Mouse (Mus musculus) intestine, embryonic 15.5 days (tissue): ENCODE measurements at regions not wholly inside any gene's neighbourhood (a gene's known extent, or its start where the extent isn't known, plus 50 kb on each side); places are given as distances from the start of the nearest gene placed in this dataset.

ENCODE experiments used
- ATAC-seq: fragments of 200-750 bp; cut with Nextera tagmentation; 2 replicates; pipeline ENCODE4 v1.8.0; 2017; ENCODE audit warnings: moderate TSS enrichment, moderate library complexity
- H3K27ac ChIP-seq: fragments of 300-500 bp; sonication (generic); 2 replicates; pipeline ENCODE4 v1.5.1; 2015; ENCODE audit warnings: mild to moderate bottlenecking, inconsistent platforms
- H3K27me3 ChIP-seq: fragments of 300-500 bp; sonication (generic); replicated peaks from 2 replicates; pipeline ENCODE4 v1.6.1; 2015; ENCODE audit warnings: inconsistent platforms
- H3K36me3 ChIP-seq: fragments of 300-500 bp; sonication (generic); 2 replicates; pipeline ENCODE4 v1.6.1; 2015; ENCODE audit warnings: inconsistent platforms
- H3K4me1 ChIP-seq: fragments of 300-500 bp; sonication (generic); replicated peaks from 2 replicates; pipeline ENCODE4 v1.6.1; 2015; ENCODE audit warnings: inconsistent platforms
- H3K4me2 ChIP-seq: fragments of 300-500 bp; sonication (generic); replicated peaks from 2 replicates; pipeline ENCODE4 v1.6.1; 2015; ENCODE audit warnings: mild to moderate bottlenecking, inconsistent platforms
- H3K4me3 ChIP-seq: fragments of 300-500 bp; sonication (generic); replicated peaks from 2 replicates; pipeline ENCODE4 v1.5.1; 2015; ENCODE audit warnings: inconsistent platforms
- H3K9ac ChIP-seq: fragments of 300-500 bp; sonication (generic); 2 replicates; pipeline ENCODE4 v1.6.1; 2015; ENCODE audit warnings: inconsistent platforms
- H3K9me3 ChIP-seq: fragments of 300-500 bp; sonication (generic); 2 replicates; pipeline ENCODE4 v1.6.1; 2016; ENCODE audit warnings: inconsistent platforms
- WGBS: fragments of 180-500 bp; shearing (Covaris S2); methylation state at CpG from one replicate; pipeline ENCODE4 v1.1.7; 2015; 5-methylcytosine and 5-hydroxymethylcytosine counted together

- no peaks in the 10 kb centered on the region for H3K9me3 ChIP-seq
- no peak overlapping the region for H3K4me3 ChIP-seq
- no peak for ATAC-seq
- H3K9ac ChIP-seq = no peak overlapping the region
- H3K27me3 ChIP-seq = no peaks in the 10 kb centered on the region
- no peaks in the 10 kb centered on the region for H3K4me1 ChIP-seq
- H3K27ac ChIP-seq = no peak overlapping the region
- H3K4me2 ChIP-seq = no peak overlapping the region
- WGBS = 45% methylated on average over 3 of the region's 3 CpGs
- no peaks in the 10 kb centered on the region for H3K36me3 ChIP-seq
Measured at GRCm38 (mm10) chr7:40683641-40684040, 214.5 kb upstream of the Vstm2b start.

- no peak overlapping the region for H3K27ac ChIP-seq
- no peak overlapping the region for H3K4me2 ChIP-seq
- H3K9ac ChIP-seq = no peak overlapping the region
- H3K4me3 ChIP-seq = no peak overlapping the region
- no peaks in the 10 kb centered on the region for H3K4me1 ChIP-seq
- no peaks in the 10 kb centered on the region for H3K27me3 ChIP-seq
- no peak for ATAC-seq
- WGBS = 81% methylated on average over 3 of the region's 3 CpGs
- H3K36me3 ChIP-seq = no peaks in the 10 kb centered on the region
- H3K9me3 ChIP-seq = no peaks in the 10 kb centered on the region
Measured at GRCm38 (mm10) chr7:40687005-40687404, 211.1 kb upstream of the Vstm2b start.

GRCm38 (mm10) chr7:40688546-40688945, 209.6 kb upstream of the Vstm2b start:
- no peak overlapping the region for H3K9ac ChIP-seq
- WGBS = 58% methylated on average over 4 of the region's 4 CpGs
- no peak overlapping the region for H3K4me3 ChIP-seq
- H3K27me3 ChIP-seq = no peaks in the 10 kb centered on the region
- H3K4me1 ChIP-seq = no peaks in the 10 kb centered on the region
- no peak for ATAC-seq
- H3K4me2 ChIP-seq = no peak overlapping the region
- H3K36me3 ChIP-seq = no peaks in the 10 kb centered on the region
- H3K27ac ChIP-seq = no peak overlapping the region
- H3K9me3 ChIP-seq = no peaks in the 10 kb centered on the region

GRCm38 (mm10) chr7:40693755-40694154, 204.4 kb upstream of the Vstm2b start:
- Histone ChIP-seq H3K4me1 (no peaks in the 10 kb centered on the region), H3K36me3 (no peaks in the 10 kb centered on the region), H3K4me3 (no peak overlapping the region), H3K9me3 (no peaks in the 10 kb centered on the region), H3K27me3 (no peaks in the 10 kb centered on the region), H3K4me2 (no peak overlapping the region), H3K9ac (no peak overlapping the region), H3K27ac (no peak overlapping the region)
- 54% methylated on average over 5 of the region's 5 CpGs for WGBS
- ATAC-seq = no peak

GRCm38 (mm10) chr7:40697551-40697950, 200.6 kb upstream of the Vstm2b start:
- no peaks in the 10 kb centered on the region for H3K36me3 ChIP-seq
- no peaks in the 10 kb centered on the region for H3K9me3 ChIP-seq
- H3K27ac ChIP-seq = no peak overlapping the region
- no peak overlapping the region for H3K4me2 ChIP-seq
- no peaks in the 10 kb centered on the region for H3K27me3 ChIP-seq
- ATAC-seq = no peak
- 80% methylated on average over 8 of the region's 8 CpGs for WGBS
- no peak overlapping the region for H3K9ac ChIP-seq
- H3K4me1 ChIP-seq = no peaks in the 10 kb centered on the region
- H3K4me3 ChIP-seq = no peak overlapping the region

- ATAC-seq = no peak; the same call in 1 of the 2 replicates
- H3K27me3 ChIP-seq = no peaks in the 10 kb centered on the region
- no peaks in the 10 kb centered on the region for H3K4me1 ChIP-seq
- no peak overlapping the region for H3K4me2 ChIP-seq
- WGBS = 44% methylated on average over 3 of the region's 3 CpGs
- H3K9ac ChIP-seq = no peak overlapping the region
- H3K4me3 ChIP-seq = no peak overlapping the region
- H3K9me3 ChIP-seq = no peaks in the 10 kb centered on the region
- H3K36me3 ChIP-seq = no peaks in the 10 kb centered on the region
- H3K27ac ChIP-seq = no peak overlapping the region
Measured at GRCm38 (mm10) chr7:40698309-40698708, 199.8 kb upstream of the Vstm2b start.

- Histone ChIP-seq H3K9me3 (no peaks in the 10 kb centered on the region), H3K36me3 (no peaks in the 10 kb centered on the region), H3K27ac (no peak overlapping the region), H3K4me1 (no peaks in the 10 kb centered on the region), H3K4me3 (no peak overlapping the region), H3K27me3 (no peaks in the 10 kb centered on the region), H3K4me2 (no peak overlapping the region), H3K9ac (no peak overlapping the region)
- WGBS = 73% methylated on average over 1 of the region's 1 CpGs
- ATAC-seq = no peak
Measured at GRCm38 (mm10) chr7:40699633-40700032, 198.5 kb upstream of the Vstm2b start.

- H3K4me2 ChIP-seq = no peak overlapping the region
- H3K27me3 ChIP-seq = no peaks in the 10 kb centered on the region
- H3K36me3 ChIP-seq = no peaks in the 10 kb centered on the region
- H3K9me3 ChIP-seq = no peaks in the 10 kb centered on the region
- H3K9ac ChIP-seq = no peak overlapping the region
- H3K4me3 ChIP-seq = no peak overlapping the region
- 80% methylated on average over 5 of the region's 5 CpGs for WGBS
- ATAC-seq = no peak
- H3K4me1 ChIP-seq = no peaks in the 10 kb centered on the region
- H3K27ac ChIP-seq = no peak overlapping the region
Measured at GRCm38 (mm10) chr7:40700656-40701055, 197.5 kb upstream of the Vstm2b start.

- Histone ChIP-seq H3K9ac (no peak overlapping the region), H3K4me2 (no peak overlapping the region), H3K9me3 (no peaks in the 10 kb centered on the region), H3K27ac (no peak overlapping the region), H3K4me3 (no peak overlapping the region), H3K4me1 (no peaks in the 10 kb centered on the region), H3K36me3 (no peaks in the 10 kb centered on the region), H3K27me3 (no peaks in the 10 kb centered on the region)
- ATAC-seq = no peak
- WGBS = 67% methylated on average over 5 of the region's 5 CpGs
Measured at GRCm38 (mm10) chr7:40702191-40703045, 195.7 kb upstream of the Vstm2b start.

- ATAC-seq = no peak
- Histone ChIP-seq H3K4me2 (no peak overlapping the region), H3K4me1 (no peaks in the 10 kb centered on the region), H3K9me3 (no peaks in the 10 kb centered on the region), H3K36me3 (no peaks in the 10 kb centered on the region), H3K27me3 (no peaks in the 10 kb centered on the region), H3K4me3 (no peak overlapping the region), H3K9ac (no peak overlapping the region), H3K27ac (no peak overlapping the region)
- WGBS = 94% methylated on average over 2 of the region's 2 CpGs
Measured at GRCm38 (mm10) chr7:40708231-40708630, 189.9 kb upstream of the Vstm2b start.

GRCm38 (mm10) chr7:40717991-40718390, 180.1 kb upstream of the Vstm2b start:
- Histone ChIP-seq H3K27ac (no peak overlapping the region), H3K4me2 (no peak overlapping the region), H3K27me3 (no peaks in the 10 kb centered on the region), H3K9me3 (no peaks in the 10 kb centered on the region), H3K4me3 (no peak overlapping the region), H3K36me3 (no peaks in the 10 kb centered on the region), H3K4me1 (no peaks in the 10 kb centered on the region), H3K9ac (no peak overlapping the region)
- 42% methylated on average over 6 of the region's 6 CpGs for WGBS
- ATAC-seq = no peak

- H3K9ac ChIP-seq = no peak overlapping the region
- H3K36me3 ChIP-seq = no peaks in the 10 kb centered on the region
- H3K27ac ChIP-seq = no peak overlapping the region
- no peaks in the 10 kb centered on the region for H3K27me3 ChIP-seq
- no peaks in the 10 kb centered on the region for H3K9me3 ChIP-seq
- H3K4me1 ChIP-seq = no peaks in the 10 kb centered on the region
- H3K4me2 ChIP-seq = no peak overlapping the region
- no peak for ATAC-seq
- 69% methylated on average over 6 of the region's 6 CpGs for WGBS
- no peak overlapping the region for H3K4me3 ChIP-seq
Measured at GRCm38 (mm10) chr7:40736971-40737468, 161.1 kb upstream of the Vstm2b start.

- Histone ChIP-seq H3K27ac (no peak overlapping the region), H3K4me3 (no peak overlapping the region), H3K27me3 (no peaks in the 10 kb centered on the region), H3K9me3 (no peaks in the 10 kb centered on the region), H3K4me2 (no peak overlapping the region), H3K4me1 (no peaks in the 10 kb centered on the region), H3K36me3 (no peaks in the 10 kb centered on the region), H3K9ac (no peak overlapping the region)
- 75% methylated on average over 7 of the region's 7 CpGs for WGBS
- no peak for ATAC-seq
Measured at GRCm38 (mm10) chr7:40737496-40737895, 160.6 kb upstream of the Vstm2b start.
